Mouse (Mus musculus) cerebellum, adult 11 months (tissue): Measurements from ENCODE around the gene Galnt18.
A peak's percentile ranks its signal among the peaks of the same experiment; 100 is the strongest.

Source experiments
- DNase-seq: peaks from one replicate; pipeline ENCODE4 v3.0.0; 2022

Gene Galnt18

GRCm38 (mm10) chr7:111712797-111713196 is 67.0 kb downstream of the Galnt18 start:
- DNase-seq: no peak

GRCm38 (mm10) chr7:111711045-111711808 is 68.5 kb downstream of the Galnt18 start:
- no peak for DNase-seq

- no peak for DNase-seq
These were observed 69.5 kb downstream of the Galnt18 start for GRCm38 (mm10) chr7:111710311-111710710.

- no peak for DNase-seq
These were observed 71.2 kb downstream of the Galnt18 start for GRCm38 (mm10) chr7:111708563-111708962.

GRCm38 (mm10) chr7:111702961-111703360 is 76.8 kb downstream of the Galnt18 start:
- no peak for DNase-seq

GRCm38 (mm10) chr7:111701788-111702187 is 78.0 kb downstream of the Galnt18 start:
- DNase-seq: no peak

- DNase-seq: no peak
These were observed 80.3 kb downstream of the Galnt18 start for GRCm38 (mm10) chr7:111699446-111699845.

- DNase-seq: no peak
These were observed 83.6 kb downstream of the Galnt18 start for GRCm38 (mm10) chr7:111696226-111696625.

- peak; percentile 44 for DNase-seq
These were observed 85.5 kb downstream of the Galnt18 start for GRCm38 (mm10) chr7:111694312-111694711.

GRCm38 (mm10) chr7:111692641-111693261 is 87.0 kb downstream of the Galnt18 start:
- DNase-seq: peak; percentile 40

GRCm38 (mm10) chr7:111680108-111680507 is 99.7 kb downstream of the Galnt18 start:
- no peak for DNase-seq

- no peak for DNase-seq
These were observed 103.3 kb downstream of the Galnt18 start for GRCm38 (mm10) chr7:111676483-111676882.

GRCm38 (mm10) chr7:111672467-111672866 is 107.3 kb downstream of the Galnt18 start:
- DNase-seq: no peak

GRCm38 (mm10) chr7:111663139-111664073 is 116.4 kb downstream of the Galnt18 start:
- DNase-seq: peak; percentile 12

GRCm38 (mm10) chr7:111658579-111658978 is 121.2 kb downstream of the Galnt18 start:
- no peak for DNase-seq

- no peak for DNase-seq
These were observed 124.8 kb downstream of the Galnt18 start for GRCm38 (mm10) chr7:111655002-111655401.

GRCm38 (mm10) chr7:111654526-111654925 is 125.3 kb downstream of the Galnt18 start:
- no peak for DNase-seq

GRCm38 (mm10) chr7:111644362-111644761 is 135.4 kb downstream of the Galnt18 start:
- no peak for DNase-seq

GRCm38 (mm10) chr7:111638899-111639298 is 140.9 kb downstream of the Galnt18 start:
- DNase-seq: no peak

GRCm38 (mm10) chr7:111638465-111638864 is 141.3 kb downstream of the Galnt18 start:
- no peak for DNase-seq

- DNase-seq: no peak
These were observed 141.8 kb downstream of the Galnt18 start for GRCm38 (mm10) chr7:111637866-111638448.

GRCm38 (mm10) chr7:111636503-111636902 is 143.3 kb downstream of the Galnt18 start:
- no peak for DNase-seq

GRCm38 (mm10) chr7:111631265-111631664 is 148.5 kb downstream of the Galnt18 start:
- DNase-seq: no peak
